Mouse (Mus musculus) left cerebral cortex, postnatal 25 days (tissue): ENCODE data around the gene Susd4. TPM values are rescaled to one million over a fixed set of nuclear protein-coding genes. Genes with fewer than 3 reads are reported as not detected.

Source experiments
- total RNA-seq, 2 experiments: library from RNA; stranded (reverse); gene quantifications; 2 replicates each; pipeline ENCODE4 v1.2.3; 2021

Gene Susd4
- total RNA-seq, 2 experiments from 2014 or later = 104 to 108 TPM

Other genes starting within 250 kb of the Susd4 start
- 10 to 100 TPM; 52.9 to 61.4 TPM for gene Capn2, start 246.3 kb upstream of the Susd4 start, total RNA-seq
- not detected for gene Capn8, start 198.9 kb upstream of the Susd4 start, total RNA-seq
- gene Ccdc185, start 14.7 kb upstream of the Susd4 start, total RNA-seq = not detected
- gene Tlr5, start 190.9 kb downstream of the Susd4 start, total RNA-seq = under 1 TPM; 0.32 to 0.43 TPM